Mouse (Mus musculus): ENCODE measurements at regions not wholly inside any gene's neighbourhood (a gene's known extent, or its start where the extent isn't known, plus 50 kb on each side); places are given as distances from the start of the nearest gene placed in this dataset.
"Not testable (repeated sequence)": the region's sequence is repeated elsewhere in the genome, so short reads cannot be mapped to it uniquely, and the experiment has no call there.

GRCm38 (mm10) chr8:46355066-46355465 lies 60.6 kb upstream of the Helt start:
- no peak for DNase-seq (ENCODE audit: low spot score)

- not testable (repeated sequence) for DNase-seq (ENCODE audit: low spot score)
Measured at GRCm38 (mm10) chr8:46357961-46358360, 63.5 kb upstream of the Helt start.

- no peak for DNase-seq (ENCODE audit: low spot score)
Measured at GRCm38 (mm10) chr8:46362871-46363306, 68.4 kb upstream of the Helt start.

GRCm38 (mm10) chr8:46365711-46366110 lies 71.2 kb upstream of the Helt start:
- no peak for DNase-seq (ENCODE audit: low spot score)

GRCm38 (mm10) chr8:46367125-46367524 lies 72.7 kb upstream of the Helt start:
- DNase-seq (ENCODE audit: low spot score), result no peak

- no peak for DNase-seq (ENCODE audit: low spot score)
Measured at GRCm38 (mm10) chr8:46374092-46374491, 79.6 kb upstream of the Helt start.

GRCm38 (mm10) chr8:46375986-46376385 lies 81.5 kb upstream of the Helt start:
- DNase-seq (ENCODE audit: low spot score), result no peak

- no peak for DNase-seq (ENCODE audit: low spot score)
Measured at GRCm38 (mm10) chr8:46384926-46385325, 85.9 kb upstream of the Acsl1 start.

- no peak for DNase-seq (ENCODE audit: low spot score)
Measured at GRCm38 (mm10) chr8:46385806-46386205, 85.0 kb upstream of the Acsl1 start.

GRCm38 (mm10) chr8:46386553-46386952 lies 84.3 kb upstream of the Acsl1 start:
- no peak for DNase-seq (ENCODE audit: low spot score)

- DNase-seq (ENCODE audit: low spot score), result no peak
Measured at GRCm38 (mm10) chr8:46387037-46387436, 83.8 kb upstream of the Acsl1 start.

- DNase-seq (ENCODE audit: low spot score), result no peak
Measured at GRCm38 (mm10) chr8:46388421-46388820, 82.4 kb upstream of the Acsl1 start.

- no peak for DNase-seq (ENCODE audit: low spot score)
Measured at GRCm38 (mm10) chr8:46390431-46390830, 80.4 kb upstream of the Acsl1 start.

- DNase-seq (ENCODE audit: low spot score), result no peak
Measured at GRCm38 (mm10) chr8:46391678-46392077, 79.2 kb upstream of the Acsl1 start.

- DNase-seq (ENCODE audit: low spot score), result no peak
Measured at GRCm38 (mm10) chr8:46393296-46393695, 77.5 kb upstream of the Acsl1 start.

GRCm38 (mm10) chr8:46394750-46395149 lies 76.1 kb upstream of the Acsl1 start:
- no peak for DNase-seq (ENCODE audit: low spot score)

- DNase-seq (ENCODE audit: low spot score), result no peak
Measured at GRCm38 (mm10) chr8:46395348-46395747, 75.5 kb upstream of the Acsl1 start.

- no peak for DNase-seq (ENCODE audit: low spot score)
Measured at GRCm38 (mm10) chr8:46397081-46397480, 73.8 kb upstream of the Acsl1 start.

GRCm38 (mm10) chr8:46397777-46398176 lies 73.1 kb upstream of the Acsl1 start:
- DNase-seq (ENCODE audit: low spot score), result no peak

GRCm38 (mm10) chr8:46400595-46400994 lies 70.2 kb upstream of the Acsl1 start:
- no peak for DNase-seq (ENCODE audit: low spot score)

- no peak for DNase-seq (ENCODE audit: low spot score)
Measured at GRCm38 (mm10) chr8:46403877-46404560, 66.8 kb upstream of the Acsl1 start.

- no peak for DNase-seq (ENCODE audit: low spot score)
Measured at GRCm38 (mm10) chr8:46408886-46409285, 62.0 kb upstream of the Acsl1 start.

- DNase-seq (ENCODE audit: low spot score), result no peak
Measured at GRCm38 (mm10) chr8:46409296-46409695, 61.5 kb upstream of the Acsl1 start.
